Mouse (Mus musculus) bone marrow, adult 2 months (tissue): ENCODE results near the gene Zfp688.

ENCODE experiments used
- CTCF ChIP-seq: fragments of 200-500 bp; IDR thresholded peaks from 2 replicates; pipeline ENCODE4 v1.5.1; 2011; ENCODE audit warnings: low read length, control low read depth; ENCODE audit not compliant: control insufficient read depth, insufficient read depth
- POLR2A ChIP-seq: fragments of 200-500 bp; IDR thresholded peaks from 2 replicates; pipeline ENCODE4 v1.6.1; 2011; ENCODE audit warnings: low read depth, mild to moderate bottlenecking, control low read depth, low read length, borderline replicate concordance; ENCODE audit not compliant: control insufficient read depth

DNA sequence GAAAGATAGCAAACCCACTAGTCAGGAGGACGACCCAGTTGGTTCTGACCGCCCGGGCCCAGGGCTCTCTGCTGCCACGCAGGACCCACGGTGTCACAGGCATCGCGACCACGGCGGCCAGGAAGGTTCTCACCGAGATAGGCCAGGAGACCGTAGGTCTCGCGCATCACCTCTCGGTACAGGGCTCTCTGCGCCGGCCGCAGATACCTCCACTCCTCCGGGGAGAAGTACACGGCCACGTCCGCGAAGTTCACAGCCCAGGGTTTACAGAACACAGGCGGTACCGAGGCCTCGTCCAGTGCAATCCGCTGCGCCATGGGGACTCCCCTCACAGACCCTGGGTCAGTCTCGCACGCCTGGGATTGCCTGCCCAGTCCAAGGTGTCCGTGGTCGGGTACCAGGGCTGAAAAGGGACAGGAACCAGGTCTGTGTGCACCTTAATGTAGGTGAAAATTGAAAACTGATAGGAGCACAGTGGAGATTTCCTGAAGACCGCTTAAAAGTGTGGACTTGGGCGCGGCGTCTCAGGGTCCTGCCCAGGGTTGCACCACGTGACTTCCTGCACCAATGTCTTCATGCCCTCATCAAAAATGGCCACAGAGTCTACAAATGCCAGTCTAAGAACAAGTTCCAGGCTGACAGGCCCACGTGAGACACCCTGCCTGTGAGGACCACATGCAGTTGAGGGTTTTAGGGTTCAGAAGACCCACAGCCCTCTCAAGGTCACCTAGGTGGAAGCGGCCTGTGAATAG lies 35.1 kb downstream of the Zfp688 start, which contains the start of gene 9130019O22Rik:
- TF ChIP-seq POLR2A (peak; percentile 52; the same call in 1 of the 2 replicates), CTCF (no peak)
